Mouse (Mus musculus): ENCODE measurements at regions not wholly inside any gene's neighbourhood (a gene's known extent, or its start where the extent isn't known, plus 50 kb on each side); places are given as distances from the start of the nearest gene placed in this dataset.

DNA sequence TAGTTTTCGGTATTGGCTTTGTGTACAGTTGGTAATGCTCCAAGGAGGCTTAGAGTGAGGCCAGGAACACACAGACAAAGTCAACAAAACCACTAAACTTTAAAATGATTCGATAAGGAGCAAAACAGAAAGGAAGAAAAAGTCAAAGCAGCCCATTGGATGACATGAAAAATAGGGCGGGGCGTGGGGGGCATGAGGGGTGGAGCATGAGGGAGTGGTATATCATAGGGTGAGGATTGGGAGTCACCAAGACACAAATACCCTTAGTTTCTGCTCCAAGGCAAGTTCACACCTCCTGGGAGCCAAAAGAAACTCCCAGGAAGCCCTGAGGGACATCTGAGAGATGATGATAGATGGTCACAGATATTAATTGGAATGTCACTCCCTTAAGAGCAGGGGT lies 262.2 kb upstream of the Pard3b start:
- H3K36me3 ChIP-seq (replicated peaks): no peaks in the 10 kb centered on the region
- DNase-seq (ENCODE audit: low spot score): no peak
- 63% methylated on average over 4 of the region's 4 CpGs for WGBS
- no peak overlapping the region for H3K4me3 ChIP-seq
- H3K27ac ChIP-seq (replicated peaks): no peak overlapping the region
- H3K9me3 ChIP-seq: peaks cover 1% of the 10 kb centered on the region; the same call in 1 of the 2 replicates
- peaks cover 31% of the 10 kb centered on the region for H3K4me1 ChIP-seq
- H3K27me3 ChIP-seq (replicated peaks; ENCODE audit: low read depth, poor library complexity, severe bottlenecking): peaks cover 21% of the 10 kb centered on the region

DNA sequence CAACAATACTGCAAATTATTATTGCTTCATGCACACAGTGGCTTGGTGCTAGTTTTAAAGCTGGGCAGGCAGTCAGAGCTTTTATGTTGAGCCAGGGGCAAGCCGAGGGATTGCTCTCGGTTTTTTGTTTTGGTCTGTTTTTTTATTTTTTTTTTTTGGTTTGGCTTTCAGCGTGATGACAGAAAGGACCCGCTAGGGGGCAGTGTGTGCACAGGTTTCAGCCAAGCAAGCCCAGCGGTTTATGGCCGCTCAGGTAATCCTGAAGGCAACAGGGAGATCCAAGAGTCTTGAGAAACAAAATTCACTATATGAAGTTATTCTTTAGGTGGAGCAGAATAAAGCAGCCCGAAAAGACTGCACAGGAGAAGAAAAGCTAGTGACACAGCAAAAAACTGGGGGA lies 261.6 kb upstream of the Pard3b start:
- Histone ChIP-seq H3K9me3 (no peaks in the 10 kb centered on the region), H3K4me3 (no peak overlapping the region), H3K27me3 (replicated peaks; ENCODE audit: low read depth, poor library complexity, severe bottlenecking) (peaks cover 21% of the 10 kb centered on the region), H3K36me3 (replicated peaks) (no peaks in the 10 kb centered on the region), H3K27ac (replicated peaks) (no peak overlapping the region), H3K4me1 (peaks cover 31% of the 10 kb centered on the region)
- 3% methylated on average over 7 of the region's 7 CpGs for WGBS
- DNase-seq (ENCODE audit: low spot score): peak; percentile 80

DNA sequence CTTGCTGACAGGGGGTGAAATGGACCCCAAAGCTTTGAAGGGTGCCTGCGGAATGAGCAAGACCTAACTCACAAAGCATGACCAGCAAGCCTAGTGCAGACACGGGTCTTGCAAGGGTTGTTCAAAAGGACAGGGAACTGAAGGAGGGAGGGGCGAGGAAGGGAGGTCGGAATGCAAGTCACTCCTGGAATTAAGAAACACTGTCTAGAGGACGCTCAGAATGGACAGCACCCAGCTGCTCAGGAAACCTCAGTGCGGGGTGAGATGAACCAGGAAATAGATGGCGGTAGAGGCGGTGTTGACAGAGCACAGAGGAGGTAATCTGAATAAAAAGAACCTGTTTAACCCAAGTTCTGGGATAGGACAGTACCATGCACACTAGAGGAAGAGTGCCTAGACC lies 260.4 kb upstream of the Pard3b start:
- H3K9me3 ChIP-seq: no peaks in the 10 kb centered on the region
- H3K27me3 ChIP-seq (replicated peaks; ENCODE audit: low read depth, poor library complexity, severe bottlenecking): peaks cover 21% of the 10 kb centered on the region
- WGBS: 66% methylated on average over 8 of the region's 8 CpGs
- DNase-seq (ENCODE audit: low spot score): no peak
- H3K4me3 ChIP-seq: no peak overlapping the region
- H3K4me1 ChIP-seq: peaks cover 31% of the 10 kb centered on the region
- no peak overlapping the region; the same call in 1 of the 2 replicates for H3K27ac ChIP-seq (replicated peaks)
- H3K36me3 ChIP-seq (replicated peaks): no peaks in the 10 kb centered on the region

DNA sequence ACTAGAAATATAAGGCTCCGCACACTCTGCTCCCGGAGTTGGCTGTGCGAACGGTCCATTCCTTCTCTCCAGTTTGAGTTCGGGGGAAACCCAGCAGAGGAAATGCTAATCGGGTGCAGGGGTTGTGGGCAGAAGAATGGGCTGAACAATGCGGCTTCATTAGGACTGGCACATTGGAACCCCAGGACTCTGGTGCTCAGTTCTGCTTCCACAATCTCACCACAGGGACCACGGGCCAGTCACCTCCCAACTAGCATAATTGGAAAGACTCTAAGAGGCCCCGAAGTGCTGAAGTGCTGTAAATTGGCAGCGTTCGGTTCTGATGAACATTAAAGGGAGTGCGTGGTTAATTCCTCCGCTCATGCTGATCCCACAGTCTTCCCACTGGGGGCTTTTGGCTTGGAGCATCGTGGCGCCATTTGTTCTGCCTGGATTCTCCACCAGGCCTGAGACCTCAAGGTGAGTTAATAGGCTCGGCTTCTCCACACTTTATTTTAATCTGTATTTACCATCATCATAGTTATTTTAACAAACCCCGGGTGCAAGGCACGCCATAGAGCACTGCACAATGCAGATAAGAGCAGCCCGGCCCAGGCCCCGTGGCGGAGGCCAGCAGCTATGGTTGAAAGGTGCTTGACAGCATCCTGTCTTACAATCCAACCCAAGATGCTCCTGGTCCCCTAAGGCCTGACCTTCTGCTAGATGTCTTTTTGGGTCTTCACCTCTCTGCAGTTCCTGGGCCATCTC lies 258.7 kb upstream of the Pard3b start:
- WGBS: 79% methylated on average over 21 of the region's 21 CpGs
- H3K4me1 ChIP-seq: peaks cover 19% of the 10 kb centered on the region
- no peak for DNase-seq (ENCODE audit: low spot score)
- H3K27me3 ChIP-seq (replicated peaks; ENCODE audit: low read depth, poor library complexity, severe bottlenecking): peaks cover 21% of the 10 kb centered on the region
- no peaks in the 10 kb centered on the region for H3K36me3 ChIP-seq (replicated peaks)
- no peak overlapping the region; the same call in 1 of the 2 replicates for H3K27ac ChIP-seq (replicated peaks)
- no peaks in the 10 kb centered on the region for H3K9me3 ChIP-seq
- H3K4me3 ChIP-seq: no peak overlapping the region

DNA sequence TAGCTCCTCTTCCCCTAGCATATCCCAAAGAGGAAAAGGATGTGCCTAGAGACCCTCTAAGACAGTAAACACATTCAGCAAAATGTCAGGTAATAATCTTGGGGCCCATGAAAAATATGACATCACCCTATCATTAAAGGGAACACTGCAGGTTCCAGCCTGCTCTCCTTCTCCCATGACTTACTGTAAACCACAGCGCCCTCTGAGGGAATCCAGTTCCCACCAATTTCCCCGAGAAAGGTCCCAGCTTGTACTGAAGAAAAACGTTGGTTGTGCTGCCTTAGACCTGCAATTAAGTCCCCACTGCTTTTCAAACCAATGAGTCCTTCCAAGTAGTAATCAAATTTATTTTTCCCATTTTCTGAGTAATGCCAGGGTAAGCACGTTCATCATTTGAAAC lies 251.0 kb upstream of the Pard3b start:
- no peak for DNase-seq (ENCODE audit: low spot score)
- Histone ChIP-seq H3K36me3 (replicated peaks) (no peaks in the 10 kb centered on the region), H3K4me1 (no peaks in the 10 kb centered on the region), H3K27me3 (replicated peaks; ENCODE audit: low read depth, poor library complexity, severe bottlenecking) (no peaks in the 10 kb centered on the region), H3K9me3 (no peaks in the 10 kb centered on the region), H3K4me3 (no peak overlapping the region), H3K27ac (replicated peaks) (no peak overlapping the region)
- WGBS: 57% methylated on average over 4 of the region's 4 CpGs

DNA sequence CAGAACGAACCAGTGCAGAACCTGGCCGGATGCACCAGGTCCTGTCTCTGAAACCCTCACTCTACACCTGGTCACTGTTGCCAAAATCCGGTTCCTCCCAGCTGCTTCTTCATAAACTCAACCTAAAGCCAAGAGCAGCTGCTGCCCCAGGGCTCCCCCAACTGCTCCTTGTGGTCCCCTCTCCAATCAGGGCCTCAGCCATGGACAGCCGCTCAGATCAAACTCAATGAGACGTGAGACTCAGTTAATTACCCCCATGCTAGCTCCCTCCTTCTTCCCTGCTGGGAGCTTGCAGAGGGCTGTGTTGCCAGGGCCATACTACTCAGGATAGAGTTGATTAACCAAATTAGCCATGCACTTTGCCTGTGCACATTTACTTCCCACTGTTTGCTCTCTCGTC lies 240.8 kb upstream of the Pard3b start:
- Histone ChIP-seq H3K9me3 (no peaks in the 10 kb centered on the region), H3K36me3 (replicated peaks) (no peaks in the 10 kb centered on the region), H3K27me3 (replicated peaks; ENCODE audit: low read depth, poor library complexity, severe bottlenecking) (0 out of 2 replicates have a peak, but pooled peaks cover 13% of the 10 kb centered on the region), H3K4me3 (no peak overlapping the region), H3K4me1 (peaks cover 14% of the 10 kb centered on the region), H3K27ac (replicated peaks) (no peak overlapping the region)
- 43% methylated on average over 6 of the region's 6 CpGs for WGBS
- no peak for DNase-seq (ENCODE audit: low spot score)

DNA sequence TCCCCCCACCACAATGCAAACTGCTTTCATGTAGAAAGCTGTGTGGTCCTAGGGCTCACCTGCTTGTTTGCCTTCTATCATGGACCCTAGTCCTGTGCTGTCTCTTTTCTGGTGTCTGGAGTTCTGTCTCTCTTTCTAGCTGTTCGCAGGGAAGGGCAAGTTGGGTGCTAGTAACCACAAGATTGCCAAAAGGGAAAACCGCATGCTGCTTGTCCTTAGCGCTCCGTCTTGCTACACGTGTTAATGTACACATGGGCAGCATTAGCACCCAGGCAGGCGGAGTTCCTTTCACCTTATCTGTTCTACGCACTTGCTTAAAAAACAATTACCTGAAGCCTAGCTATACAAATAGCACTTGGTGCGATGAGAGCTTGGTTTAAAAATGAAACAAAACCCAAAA lies 236.3 kb upstream of the Pard3b start:
- no peaks in the 10 kb centered on the region for H3K36me3 ChIP-seq (replicated peaks)
- H3K27me3 ChIP-seq (replicated peaks; ENCODE audit: low read depth, poor library complexity, severe bottlenecking): 0 out of 2 replicates have a peak, but pooled peaks cover 8% of the 10 kb centered on the region
- no peaks in the 10 kb centered on the region for H3K9me3 ChIP-seq
- WGBS: 72% methylated on average over 8 of the region's 8 CpGs
- peaks cover 19% of the 10 kb centered on the region for H3K4me1 ChIP-seq
- no peak overlapping the region for H3K27ac ChIP-seq (replicated peaks)
- no peak overlapping the region for H3K4me3 ChIP-seq
- DNase-seq (ENCODE audit: low spot score): no peak

DNA sequence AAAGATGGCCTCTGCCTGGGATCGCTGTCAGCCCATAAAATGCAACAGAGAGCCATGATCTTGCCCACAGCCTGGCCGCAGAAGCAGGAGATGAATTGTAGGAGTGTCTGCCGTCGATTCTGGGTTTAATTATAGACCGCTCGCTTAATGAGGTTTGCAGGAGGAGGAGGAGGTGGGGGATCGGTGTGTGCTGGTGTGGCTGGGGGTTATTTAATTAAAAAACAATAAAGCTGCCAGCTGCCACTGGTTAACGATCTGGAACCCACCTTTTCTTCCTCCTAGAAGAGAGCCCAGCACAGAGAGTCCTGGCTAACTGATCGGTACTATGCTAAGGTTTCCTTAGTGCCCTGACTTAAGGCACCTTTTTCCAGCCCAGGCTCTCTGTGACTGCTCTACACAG lies 231.4 kb upstream of the Pard3b start:
- 30% methylated on average over 9 of the region's 9 CpGs for WGBS
- Histone ChIP-seq H3K4me3 (no peak overlapping the region), H3K4me1 (peaks cover 15% of the 10 kb centered on the region), H3K27ac (replicated peaks) (no peak overlapping the region), H3K36me3 (replicated peaks) (no peaks in the 10 kb centered on the region), H3K9me3 (no peaks in the 10 kb centered on the region), H3K27me3 (replicated peaks; ENCODE audit: low read depth, poor library complexity, severe bottlenecking) (no peaks in the 10 kb centered on the region)
- DNase-seq (ENCODE audit: low spot score): no peak

DNA sequence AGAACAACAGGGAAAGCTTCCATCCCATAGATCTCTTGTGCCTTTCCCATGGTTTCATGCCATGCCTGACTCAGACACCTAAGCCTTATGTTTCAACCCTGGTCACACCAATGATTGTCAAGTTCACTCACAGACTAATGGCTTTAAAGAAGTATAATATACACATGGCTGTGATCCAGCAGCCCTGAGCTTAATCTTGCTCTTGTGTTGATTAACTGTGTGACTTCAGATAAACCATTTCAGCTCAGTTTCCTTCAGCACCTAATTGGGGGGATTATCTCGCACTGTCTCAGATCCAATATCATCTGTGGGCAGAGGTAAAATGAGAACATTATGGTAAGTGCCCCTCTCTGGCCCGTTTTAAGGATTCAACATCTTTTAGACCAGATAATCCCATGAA lies 223.9 kb upstream of the Pard3b start:
- H3K27ac ChIP-seq (replicated peaks): no peak overlapping the region

DNA sequence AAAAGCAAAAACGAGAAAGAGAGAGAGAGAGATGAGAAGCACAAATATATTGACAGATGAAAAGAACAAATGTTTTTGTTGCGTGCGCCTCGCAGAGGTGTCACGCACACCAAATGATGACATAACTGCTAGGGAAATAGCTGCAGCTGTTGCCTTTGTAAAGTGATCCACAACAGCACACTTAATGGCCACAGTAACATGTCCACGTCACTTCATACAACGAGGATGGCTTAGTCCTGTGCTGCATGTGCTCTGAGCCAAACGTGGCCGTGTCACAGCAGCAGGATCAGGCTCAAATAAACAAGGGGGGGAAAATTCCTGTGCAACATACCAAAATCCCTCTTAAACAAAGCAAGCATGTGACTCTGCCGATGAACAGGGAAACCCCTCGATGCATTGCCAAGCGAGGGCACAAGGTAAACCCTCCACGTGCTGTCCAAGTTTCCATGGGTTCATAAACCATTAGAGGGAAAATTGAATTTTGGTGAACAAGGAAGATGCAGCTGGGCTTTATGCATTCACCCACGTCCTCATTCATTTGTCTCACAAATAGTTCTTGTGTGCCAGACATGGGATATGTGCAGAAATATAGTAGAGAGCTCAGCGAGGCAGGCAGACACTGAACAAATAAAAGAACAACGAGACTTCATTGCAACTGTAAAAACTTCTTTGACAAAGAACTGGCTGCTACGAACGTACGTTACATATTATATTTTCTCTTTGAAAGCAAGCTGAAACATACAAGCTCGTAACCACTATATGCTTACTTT lies 223.0 kb upstream of the Pard3b start:
- no peaks in the 10 kb centered on the region for H3K9me3 ChIP-seq
- no peaks in the 10 kb centered on the region for H3K36me3 ChIP-seq (replicated peaks)
- WGBS: 81% methylated on average over 20 of the region's 20 CpGs
- no peak overlapping the region for H3K27ac ChIP-seq (replicated peaks)
- H3K4me1 ChIP-seq: peaks cover 12% of the 10 kb centered on the region; the same call in 1 of the 2 replicates
- no peak for DNase-seq (ENCODE audit: low spot score)
- no peaks in the 10 kb centered on the region for H3K27me3 ChIP-seq (replicated peaks; ENCODE audit: low read depth, poor library complexity, severe bottlenecking)
- no peak overlapping the region for H3K4me3 ChIP-seq

More for the DNA sequence above, 223.9 kb upstream of the Pard3b start:
- H3K27me3 ChIP-seq (replicated peaks; ENCODE audit: low read depth, poor library complexity, severe bottlenecking): no peaks in the 10 kb centered on the region
- H3K9me3 ChIP-seq: no peaks in the 10 kb centered on the region
- DNase-seq (ENCODE audit: low spot score): no peak
- 61% methylated on average over 2 of the region's 2 CpGs for WGBS
- no peak overlapping the region for H3K4me3 ChIP-seq
- no peaks in the 10 kb centered on the region for H3K36me3 ChIP-seq (replicated peaks)
- peaks cover 8% of the 10 kb centered on the region; the same call in 1 of the 2 replicates for H3K4me1 ChIP-seq

DNA sequence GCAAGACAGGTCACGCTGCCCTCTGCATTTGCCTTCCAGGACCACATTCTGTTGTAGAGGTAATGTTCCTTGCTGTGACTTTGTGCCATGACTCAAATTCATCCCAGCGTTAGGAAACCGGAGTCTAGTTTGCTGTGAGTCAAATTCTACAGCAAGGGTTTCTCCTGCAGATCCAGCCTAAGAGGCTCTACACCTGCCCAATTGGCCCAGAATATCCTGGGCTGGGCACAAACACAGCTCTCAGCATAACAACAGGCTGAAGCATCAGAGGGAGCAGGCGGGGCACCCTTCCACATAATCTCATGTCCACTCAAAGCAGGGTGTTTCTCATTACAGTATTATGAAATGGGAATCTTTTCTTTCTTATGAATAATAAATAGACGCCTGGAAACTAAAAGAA lies 220.2 kb upstream of the Pard3b start:
- no peaks in the 10 kb centered on the region for H3K36me3 ChIP-seq (replicated peaks)
- 61% methylated on average over 5 of the region's 5 CpGs for WGBS
- H3K4me1 ChIP-seq: peaks cover 12% of the 10 kb centered on the region; the same call in 1 of the 2 replicates
- H3K27me3 ChIP-seq (replicated peaks; ENCODE audit: low read depth, poor library complexity, severe bottlenecking): no peaks in the 10 kb centered on the region
- no peak overlapping the region for H3K27ac ChIP-seq (replicated peaks)
- H3K4me3 ChIP-seq: no peak overlapping the region
- no peak for DNase-seq (ENCODE audit: low spot score)
- no peaks in the 10 kb centered on the region for H3K9me3 ChIP-seq

DNA sequence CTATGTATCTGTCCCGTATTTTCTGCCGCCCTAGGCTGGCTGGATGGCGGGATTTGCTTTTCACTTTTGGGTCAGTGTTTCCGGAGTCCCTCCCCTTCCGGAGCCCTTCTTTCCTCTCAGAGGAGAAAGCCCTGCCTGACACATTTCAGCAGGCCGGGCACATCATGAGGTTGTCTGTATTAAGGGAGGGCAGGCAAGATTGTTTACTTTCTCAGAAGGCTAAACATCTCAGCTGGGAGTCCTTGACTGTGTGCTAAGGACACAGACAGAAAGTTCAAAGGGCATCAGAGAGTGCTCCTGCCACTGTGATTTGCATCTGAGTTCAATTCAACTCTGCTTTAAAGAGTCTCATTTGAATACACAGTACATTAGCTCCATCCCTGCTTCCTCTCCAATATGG lies 218.8 kb upstream of the Pard3b start:
- Histone ChIP-seq H3K27ac (replicated peaks) (no peak overlapping the region), H3K4me3 (no peak overlapping the region), H3K4me1 (peaks cover 12% of the 10 kb centered on the region; the same call in 1 of the 2 replicates), H3K9me3 (no peaks in the 10 kb centered on the region), H3K36me3 (replicated peaks) (no peaks in the 10 kb centered on the region), H3K27me3 (replicated peaks; ENCODE audit: low read depth, poor library complexity, severe bottlenecking) (no peaks in the 10 kb centered on the region)
- 40% methylated on average over 6 of the region's 6 CpGs for WGBS
- DNase-seq (ENCODE audit: low spot score): no peak

DNA sequence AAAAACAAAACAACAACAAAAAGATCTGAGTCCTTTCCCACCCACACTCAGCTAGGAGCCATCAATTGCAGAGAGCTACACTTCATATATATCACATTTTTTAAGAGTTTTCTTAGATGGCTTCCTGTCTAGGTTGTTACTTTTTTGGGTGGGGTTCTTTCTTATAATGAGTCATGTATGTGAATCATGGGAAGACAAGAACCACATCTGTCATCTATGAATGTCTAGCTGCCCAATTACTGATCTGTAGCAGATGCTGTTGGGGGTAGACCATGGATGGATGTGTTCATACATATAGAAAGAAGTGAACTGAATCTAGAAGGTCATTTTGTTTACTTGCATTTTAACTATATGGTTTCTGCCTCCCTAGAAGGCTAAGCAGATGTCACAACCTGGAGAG lies 215.4 kb upstream of the Pard3b start:
- no peaks in the 10 kb centered on the region for H3K27me3 ChIP-seq (replicated peaks; ENCODE audit: low read depth, poor library complexity, severe bottlenecking)

More for the DNA sequence above, 215.4 kb upstream of the Pard3b start:
- Histone ChIP-seq H3K4me1 (peaks cover 7% of the 10 kb centered on the region; the same call in 1 of the 2 replicates), H3K27ac (replicated peaks) (no peak overlapping the region), H3K9me3 (no peaks in the 10 kb centered on the region), H3K4me3 (no peak overlapping the region), H3K36me3 (replicated peaks) (no peaks in the 10 kb centered on the region)
- DNase-seq (ENCODE audit: low spot score): no peak

Measured in embryonic facial prominence, embryonic 10.5 days (tissue).